Mouse (Mus musculus) cerebellum, postnatal 10 days (tissue): ENCODE data around the gene Ttpal.
"Not testable (repeated sequence)": the region's sequence is repeated elsewhere in the genome, so short reads cannot be mapped to it uniquely, and the experiment has no call there.

Experiments used
- DNase-seq, 2 experiments: peaks; one replicate each; pipeline ENCODE4 v3.0.0; 2021; ENCODE audit warnings: mixed read lengths in 2 of 2

The Ttpal gene

DNA sequence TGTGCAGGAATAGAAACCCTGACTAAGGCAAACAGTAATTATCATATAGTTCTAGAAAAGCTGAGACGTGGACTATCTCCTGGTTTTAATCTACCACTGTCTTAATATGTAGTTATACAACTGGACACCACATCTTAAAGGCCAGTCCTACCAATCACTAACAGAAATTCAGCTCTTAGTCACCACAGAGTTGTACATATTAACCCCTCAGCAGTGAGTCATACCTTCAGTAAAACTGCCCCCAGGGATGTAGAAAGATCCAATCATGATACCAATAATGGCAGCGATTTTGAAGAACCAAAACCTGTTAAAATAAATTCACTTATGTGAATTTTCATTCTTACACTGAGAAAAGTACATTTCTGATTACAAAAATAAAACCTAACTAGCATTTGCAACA is 32.1 kb downstream of the Ttpal start:
- DNase-seq, result no peak

DNA sequence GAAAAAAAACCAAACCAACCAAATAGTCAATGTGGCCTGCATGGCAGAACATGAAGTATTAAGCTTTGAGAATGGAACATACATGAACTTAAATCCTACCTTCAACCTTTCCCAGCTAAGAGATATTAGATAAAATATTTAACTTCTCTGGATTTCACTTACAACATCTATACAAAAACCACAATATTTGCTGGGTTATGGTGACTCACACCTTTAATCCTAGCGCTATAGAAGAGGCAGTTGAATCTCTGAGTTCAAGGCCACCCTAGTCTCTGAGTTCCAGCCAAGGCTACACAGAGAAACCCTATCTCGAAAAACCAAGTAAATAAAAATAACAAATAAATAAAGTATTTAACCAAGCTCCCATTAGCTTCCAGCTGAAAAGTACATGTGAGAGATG is 33.9 kb downstream of the Ttpal start:
- DNase-seq, result no peak

DNA sequence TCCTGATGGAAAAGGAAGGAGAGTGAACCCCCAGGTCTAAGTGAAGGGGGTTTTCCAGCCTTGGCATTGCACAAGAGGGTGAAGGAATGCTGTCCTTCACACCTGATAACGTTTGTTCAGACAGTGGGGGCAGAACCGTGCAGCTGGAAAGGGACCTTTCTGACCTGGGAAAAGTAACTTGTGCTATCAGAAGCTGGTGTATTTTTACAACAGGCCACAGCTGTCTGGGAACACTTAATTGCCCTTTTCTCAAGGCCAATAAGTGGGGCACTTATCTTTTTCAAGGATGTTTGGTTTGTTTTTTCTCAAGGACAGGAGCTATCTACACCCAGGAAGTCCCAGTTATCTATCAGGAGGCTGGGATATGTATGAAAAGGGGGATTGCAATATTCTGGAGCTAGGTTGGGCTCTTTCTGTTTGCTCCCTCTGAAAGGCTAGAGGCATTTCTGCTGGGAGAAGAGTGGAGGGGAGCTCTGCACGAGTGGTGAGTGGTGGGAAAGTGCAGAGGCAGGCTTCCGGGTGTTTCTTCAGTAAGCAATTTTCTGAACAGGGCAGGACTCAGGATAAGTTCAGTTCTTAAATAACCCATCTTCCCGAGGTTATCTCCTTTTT is 35.6 kb downstream of the Ttpal start:
- no peak for DNase-seq

DNA sequence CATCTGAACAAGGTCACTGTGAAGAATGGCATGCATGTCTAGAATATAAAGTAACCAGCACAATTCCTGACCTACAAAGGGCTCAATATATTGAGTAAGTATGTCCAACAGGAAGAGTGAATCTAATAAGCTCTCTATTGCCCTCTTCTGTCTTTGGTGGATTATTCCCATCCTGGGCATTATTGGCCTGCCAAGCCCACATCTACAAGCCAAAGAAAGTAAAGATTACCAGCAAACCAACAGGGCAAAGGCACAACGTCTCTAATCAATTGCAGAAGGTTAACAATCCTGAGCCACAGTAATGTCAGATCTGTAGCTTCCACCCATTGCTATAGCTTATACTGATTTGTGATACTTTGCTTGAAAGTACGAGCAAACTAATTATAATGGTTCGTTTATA is 38.4 kb downstream of the Ttpal start:
- DNase-seq, result no peak

DNA sequence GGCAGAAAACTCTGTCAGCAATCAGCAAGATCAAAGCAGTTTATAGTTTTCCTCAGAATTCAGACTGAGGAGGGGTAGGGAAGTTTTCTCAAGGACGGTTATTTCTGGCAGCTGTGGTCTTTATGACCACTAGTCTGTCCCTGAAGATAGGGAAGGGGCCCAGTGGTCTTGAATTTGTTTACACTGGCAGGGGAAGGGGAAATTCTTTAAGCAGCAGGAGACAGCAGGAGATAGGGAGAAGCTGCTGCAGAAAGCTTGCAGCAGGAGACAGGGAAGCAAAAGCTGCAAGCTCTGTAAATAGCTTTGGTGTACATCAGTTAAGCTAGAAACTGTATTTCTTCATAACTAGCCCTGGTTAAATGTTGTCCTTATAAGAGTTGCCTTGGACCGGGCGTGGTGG is 39.6 kb downstream of the Ttpal start:
- no peak for DNase-seq

DNA sequence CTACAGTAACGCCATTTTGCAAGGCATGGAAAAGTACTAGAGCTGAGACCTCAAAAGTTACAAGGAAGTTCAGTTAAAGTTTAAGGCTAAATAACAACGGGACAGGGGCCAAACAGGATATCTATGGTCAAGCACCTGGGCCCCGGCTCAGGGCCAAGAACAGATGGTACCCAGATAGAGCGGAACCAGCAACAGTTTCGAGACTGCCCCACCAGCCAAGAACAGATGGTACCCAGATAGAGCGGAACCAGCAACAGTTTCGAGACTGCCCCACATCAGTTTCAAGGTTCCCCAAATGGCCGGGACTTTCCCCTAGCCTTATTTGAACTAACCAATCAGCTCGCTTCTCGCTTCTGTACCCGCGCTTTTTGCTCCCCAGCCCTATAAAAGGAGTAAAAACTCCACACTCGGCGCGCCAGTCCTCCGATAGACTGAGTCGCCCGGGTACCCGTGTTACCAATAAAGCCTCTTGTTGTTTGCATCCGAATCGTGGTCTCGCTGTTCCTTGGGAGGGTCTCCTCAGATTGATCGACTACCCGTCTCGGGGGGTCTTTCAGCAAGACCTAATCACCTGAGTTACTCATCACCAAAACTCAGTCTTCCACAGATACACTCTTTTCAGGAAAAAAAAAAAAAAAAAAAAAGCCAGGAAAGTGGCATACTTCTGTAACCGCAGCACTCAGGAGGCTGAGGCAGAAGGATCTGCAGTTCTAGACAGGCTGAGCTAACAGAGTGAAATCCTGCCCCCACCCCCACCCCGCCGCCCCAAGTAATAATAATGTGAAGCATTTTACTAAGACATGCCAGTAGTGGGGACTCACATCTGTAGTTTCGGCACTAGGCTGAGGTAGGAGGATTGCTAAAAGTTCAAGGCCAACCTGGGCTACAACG is 40.8 kb downstream of the Ttpal start:
- peak; percentile 41 to 61 for DNase-seq

DNA sequence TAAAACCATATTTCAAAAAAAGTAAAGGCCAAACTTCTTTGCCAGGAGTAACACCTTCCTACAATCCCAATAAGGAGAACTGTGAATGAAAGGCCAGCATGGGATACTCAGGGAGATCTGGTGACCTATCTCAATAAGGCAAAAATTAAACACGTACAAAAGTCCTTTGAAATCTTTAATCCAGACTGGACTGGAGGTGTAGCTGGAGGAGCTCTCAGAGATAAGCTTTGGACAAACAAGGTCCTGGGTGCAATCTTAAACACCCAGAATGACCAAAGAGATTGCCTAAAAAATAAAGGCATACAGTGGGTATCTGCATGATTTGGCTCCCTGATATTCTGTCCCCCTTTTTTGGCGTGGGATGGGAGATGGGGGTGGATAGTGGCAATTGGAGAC is 41.5 kb downstream of the Ttpal start:
- DNase-seq, result no peak

DNA sequence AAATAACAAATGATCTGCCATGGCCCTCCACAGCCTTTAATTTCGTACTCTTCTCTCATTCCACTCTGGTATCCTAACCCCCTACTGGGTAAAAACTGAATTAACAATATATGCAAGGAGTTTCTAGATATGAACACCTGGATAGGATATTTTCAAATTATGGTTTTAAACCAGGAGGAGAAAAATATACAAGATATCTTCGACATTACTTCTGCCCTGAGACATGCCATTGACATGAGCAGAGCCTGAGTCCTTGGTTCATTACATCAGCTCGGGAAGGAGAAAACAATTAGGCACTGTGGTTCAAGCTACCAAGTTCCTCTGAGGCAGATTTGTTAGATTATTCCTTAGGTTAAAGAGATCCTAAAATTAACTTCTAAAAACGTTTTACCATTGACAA is 41.9 kb downstream of the Ttpal start:
- DNase-seq, result no peak

DNA sequence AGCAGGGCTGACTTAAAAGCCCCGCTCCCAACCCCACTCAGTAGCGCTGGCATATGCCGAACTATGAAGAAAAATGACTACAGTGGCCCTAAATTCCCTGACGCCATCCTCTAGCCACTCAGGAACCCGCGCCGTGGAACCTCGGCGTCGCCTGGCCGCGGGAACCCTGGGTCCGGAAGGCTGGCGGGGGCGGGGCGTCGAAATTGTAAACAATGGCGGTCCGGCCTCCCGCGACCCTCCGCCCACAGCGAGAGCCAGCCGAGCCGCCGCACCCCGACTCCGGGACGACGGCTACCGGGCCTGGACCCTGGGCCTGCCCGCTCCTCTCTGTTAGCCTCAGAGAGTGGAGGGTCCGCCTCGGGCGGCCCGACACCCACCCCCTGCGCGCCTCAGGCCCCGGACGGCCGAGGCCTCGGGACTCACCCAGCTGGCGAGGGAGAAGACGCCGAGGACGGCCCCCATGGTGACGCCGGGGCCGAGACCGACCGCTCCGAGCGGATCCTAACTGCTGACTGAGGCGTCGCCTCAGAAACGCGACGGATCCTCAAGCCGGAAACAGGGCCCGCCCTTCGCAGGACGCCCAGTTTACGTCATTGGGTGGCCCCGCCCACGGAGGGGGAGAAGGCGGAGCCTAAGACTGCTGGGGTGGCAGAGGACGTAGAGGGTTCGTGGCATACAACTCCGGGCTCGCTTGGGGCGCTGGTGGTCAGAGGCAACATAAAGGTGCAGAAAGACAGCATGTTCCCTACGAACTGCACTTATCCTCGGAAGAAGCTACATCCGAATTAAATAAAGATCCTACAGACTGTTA is 42.7 kb downstream of the Ttpal start, which contains the start of gene Serinc3:
Gene Serinc3 (minus strand): TSS at position 557 of the 811 bp plus-strand sequence.
- DNase-seq, result peak; percentile 100

DNA sequence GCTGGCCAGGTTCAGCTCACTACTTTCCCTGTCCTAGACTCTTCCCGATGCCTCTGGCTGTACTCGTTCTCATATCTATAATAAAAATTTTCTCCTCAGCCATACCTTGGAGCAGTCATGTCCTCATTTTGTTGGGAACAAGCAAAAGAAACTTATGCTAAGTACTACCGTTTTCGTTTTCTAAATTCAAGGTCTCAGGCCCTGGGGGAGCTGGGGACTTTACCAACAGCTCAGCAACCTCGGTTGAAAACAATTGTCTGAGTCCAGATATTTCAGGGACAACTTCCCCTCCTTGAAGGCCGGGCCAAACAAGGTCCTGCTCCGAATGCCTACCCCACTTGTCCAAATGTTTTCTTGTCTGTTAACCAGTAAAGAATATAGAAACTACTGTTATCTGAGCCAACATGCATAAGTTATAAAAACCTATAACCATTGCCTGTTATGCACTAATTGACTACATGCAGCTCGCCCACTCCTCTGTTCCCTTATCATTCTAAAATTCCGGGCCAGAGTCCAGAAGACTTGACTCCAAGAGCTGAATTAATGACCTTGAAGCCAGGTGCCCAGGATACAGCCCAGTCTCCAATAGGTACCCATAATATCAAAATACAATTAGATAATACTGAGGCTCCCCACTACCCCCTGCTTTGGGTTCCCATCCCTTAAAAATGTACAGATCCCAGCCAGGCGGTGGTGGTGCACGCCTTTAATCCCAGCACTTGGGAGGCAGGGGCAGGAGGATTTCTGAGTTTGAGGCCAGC is 43.8 kb downstream of the Ttpal start:
- DNase-seq, result peak in 1 of 2 experiments; percentile 6

DNA sequence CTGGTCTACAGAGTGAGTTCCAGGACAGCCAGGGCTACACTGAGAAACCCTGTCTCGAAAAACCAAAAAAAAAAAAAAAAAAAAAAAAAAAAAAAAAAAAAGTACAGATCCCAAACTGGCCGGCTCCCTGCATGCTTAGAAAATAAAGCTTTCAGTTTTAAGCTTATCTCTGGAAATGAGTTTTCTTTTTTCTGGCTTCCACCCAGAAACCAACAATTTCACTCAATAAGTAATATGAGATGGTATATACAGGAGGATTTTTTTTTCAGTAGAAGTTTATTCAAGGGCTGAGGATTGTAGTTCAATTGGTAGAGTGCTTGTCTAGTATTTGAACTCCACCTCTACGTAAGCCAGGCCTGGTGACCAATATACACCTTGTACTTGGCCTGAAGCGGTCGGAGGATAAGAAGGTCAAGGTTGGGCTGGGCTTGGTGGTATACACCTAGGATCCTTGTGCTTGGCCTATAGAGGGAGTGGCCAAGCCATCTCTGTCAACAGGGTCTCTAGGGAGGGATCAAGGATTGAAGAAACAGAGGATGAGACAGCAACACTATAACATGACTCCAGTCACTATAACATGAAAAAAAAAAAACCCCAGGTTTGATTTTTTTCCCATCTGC is 44.5 kb downstream of the Ttpal start:
- DNase-seq, result no peak

DNA sequence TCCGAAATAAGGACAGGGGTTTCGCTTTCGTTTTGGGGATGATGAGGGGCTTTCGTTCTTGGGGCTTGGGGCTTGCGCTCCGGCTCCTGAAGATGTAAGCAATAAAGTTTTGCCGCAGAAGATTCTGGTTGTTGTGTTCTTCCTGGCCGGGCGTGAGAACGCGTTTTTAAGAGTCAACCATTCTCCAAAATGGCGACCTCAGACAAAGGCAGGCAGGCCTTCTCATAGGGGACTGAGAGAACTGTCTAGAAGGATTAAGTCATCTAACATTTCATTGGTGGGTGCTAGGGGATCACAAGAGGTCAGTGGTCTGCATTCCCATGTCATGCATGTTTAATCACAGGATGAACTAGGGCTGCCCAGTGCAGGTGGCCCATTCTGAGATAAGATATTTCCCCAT is 53.6 kb downstream of the Ttpal start:
- not testable (repeated sequence) for DNase-seq

DNA sequence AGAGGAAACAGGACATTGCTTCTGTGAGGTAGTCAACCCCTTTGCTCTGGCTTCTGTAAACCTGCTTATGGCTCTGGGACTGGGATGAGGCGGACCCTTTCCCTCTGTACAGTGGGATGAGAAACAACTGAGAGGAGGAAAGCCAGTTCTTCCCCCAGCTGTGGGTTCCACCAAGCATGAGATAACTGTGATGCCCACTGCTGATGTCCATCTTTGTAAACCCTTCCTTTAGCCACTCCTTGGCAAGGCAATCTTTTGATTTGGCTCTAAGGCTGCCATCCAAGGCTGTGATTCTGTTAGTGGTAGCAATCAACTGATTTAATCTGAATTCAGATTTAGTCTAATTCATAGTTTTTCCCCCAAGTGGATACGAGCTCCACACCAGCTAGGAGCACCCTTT is 55.4 kb downstream of the Ttpal start:
- DNase-seq, result no peak

DNA sequence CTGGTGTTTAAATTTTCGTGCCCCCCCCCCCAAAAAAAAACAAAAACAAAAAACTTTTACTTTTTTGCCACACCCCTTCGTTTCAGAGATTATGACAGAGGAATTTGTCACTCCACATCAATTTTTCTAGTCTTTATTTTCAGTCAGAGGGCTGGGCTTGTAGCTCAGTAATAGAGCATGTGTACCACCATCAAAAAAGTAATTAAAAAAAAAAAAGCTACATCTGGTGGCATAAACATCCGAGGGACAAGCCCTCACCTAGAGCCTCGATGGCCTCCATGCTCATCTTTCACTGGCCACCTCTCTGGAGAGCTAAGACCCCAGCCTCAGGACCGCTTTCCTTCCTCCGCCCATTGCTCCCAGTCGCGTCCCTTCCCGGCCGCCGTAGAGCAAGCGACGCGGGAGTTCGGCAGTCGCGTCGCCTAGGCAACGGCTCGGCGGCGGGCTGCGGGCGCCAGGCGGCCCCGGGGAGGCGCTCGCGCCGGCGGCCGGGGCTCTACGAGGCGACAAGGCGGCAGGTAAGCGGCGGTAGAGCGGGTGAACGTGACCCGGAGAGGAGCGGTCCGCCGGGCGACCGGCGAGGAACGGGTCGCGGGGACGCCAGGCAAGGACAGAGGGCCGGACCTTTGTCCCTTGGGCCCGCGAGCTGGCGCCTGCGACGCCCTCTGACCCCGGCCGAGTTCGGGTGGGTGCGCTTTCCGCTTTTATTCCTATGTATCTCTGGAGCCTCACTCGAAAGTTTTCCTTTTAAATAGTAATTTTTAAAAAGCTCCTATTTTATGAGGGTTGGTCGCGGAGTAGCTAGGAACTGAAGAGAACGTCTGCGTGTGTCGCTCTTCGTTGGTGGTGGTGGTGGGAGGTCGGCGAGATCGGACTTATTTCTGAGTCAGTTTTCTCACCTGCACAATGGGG is 56.1 kb downstream of the Ttpal start, which contains the start of gene Pkig:
Gene Pkig (plus strand): TSS at position 412 of the 912 bp plus-strand sequence.
- DNase-seq, result peak; percentile 93 to 95

DNA sequence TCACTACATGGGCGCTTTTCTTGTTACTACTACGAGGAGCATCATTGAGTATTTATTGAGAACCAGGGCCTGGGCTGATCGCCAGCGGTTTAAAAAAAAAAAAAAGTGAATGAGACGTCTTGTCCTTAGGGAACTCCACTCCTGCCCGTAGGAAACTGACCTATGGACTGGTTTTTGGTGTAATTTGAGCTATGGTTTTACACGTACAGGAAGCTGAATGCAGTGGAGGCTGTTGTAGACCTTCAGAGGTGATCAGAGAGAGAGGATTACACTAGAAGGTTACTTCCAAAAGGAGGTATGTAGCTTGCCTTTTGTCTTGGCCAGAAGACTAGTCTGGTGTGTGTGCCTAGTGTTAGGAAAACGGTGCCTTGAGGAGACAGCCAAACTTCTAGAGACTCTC is 56.8 kb downstream of the Ttpal start:
- DNase-seq, result peak; percentile 43 to 52

DNA sequence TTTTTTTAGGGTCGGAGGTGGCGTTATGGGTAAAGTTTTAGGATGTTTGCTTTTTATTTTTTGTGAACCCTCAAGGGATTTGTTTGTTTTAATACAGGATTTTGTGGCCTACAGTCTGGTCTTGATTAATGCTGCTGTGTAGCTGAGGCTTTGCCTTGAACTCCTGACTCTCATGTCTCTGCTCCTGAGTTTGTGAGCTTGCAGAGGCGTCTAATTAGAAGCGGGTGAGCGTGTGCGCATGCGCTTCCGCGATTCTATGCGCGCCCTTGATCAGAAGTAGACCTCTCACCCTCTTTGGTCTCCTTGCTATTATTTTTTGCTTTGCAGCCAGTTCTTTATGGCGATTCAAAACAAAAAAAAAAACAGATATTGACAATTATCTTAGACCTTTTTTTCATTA is 57.3 kb downstream of the Ttpal start:
- no peak for DNase-seq

DNA sequence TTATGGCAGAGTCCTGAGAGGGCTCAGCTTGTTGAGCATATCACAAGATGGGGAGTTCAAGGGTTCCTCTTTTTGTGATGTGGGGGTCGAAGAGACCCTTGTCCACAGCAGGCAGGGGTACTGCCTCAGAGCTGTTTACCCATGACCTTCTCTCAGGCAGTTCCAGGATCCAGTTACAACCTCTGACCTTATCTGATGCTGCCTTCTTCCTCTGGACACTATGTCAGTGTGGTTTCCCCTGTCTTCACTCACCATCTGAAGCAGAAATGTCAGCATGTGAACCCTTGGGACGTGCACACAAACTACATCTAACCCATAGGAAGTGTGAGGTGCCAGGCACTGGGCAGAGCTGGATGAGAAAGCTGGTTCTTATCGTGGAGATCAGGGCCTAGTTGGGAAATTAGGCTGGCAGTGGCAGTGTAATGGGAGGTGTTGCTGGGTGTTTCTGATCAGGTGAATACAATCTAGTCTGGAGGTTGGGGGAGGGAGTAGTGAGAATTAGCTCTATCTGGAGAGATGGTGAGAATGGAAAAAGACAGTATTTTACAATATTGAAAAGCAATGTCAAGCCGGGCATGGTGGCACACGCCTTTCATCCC is 58.1 kb downstream of the Ttpal start:
- DNase-seq, result no peak

DNA sequence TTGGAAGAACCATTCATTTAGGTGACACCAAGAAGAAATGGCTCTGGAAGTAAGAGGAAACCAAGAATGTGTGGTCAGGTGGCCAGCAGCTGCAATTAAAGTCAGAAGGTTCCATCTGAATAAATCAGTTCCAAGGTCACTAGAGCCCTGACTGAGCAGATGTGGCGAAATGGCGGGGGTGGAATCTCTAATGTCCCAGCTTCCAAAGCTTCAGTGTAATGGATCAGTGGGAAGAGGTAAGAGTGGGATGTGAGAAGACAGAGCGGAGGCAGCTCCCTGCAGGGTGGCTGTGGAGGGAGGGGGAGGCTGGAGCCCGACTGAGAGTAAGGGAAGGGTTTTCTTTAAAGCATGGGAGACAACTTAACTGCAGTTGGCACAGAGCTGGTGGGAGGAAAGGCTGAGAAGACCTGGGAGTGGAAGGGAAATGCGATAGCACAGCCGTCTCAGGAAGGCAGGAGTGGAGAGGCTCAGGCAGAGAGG is 59.3 kb downstream of the Ttpal start:
- no peak for DNase-seq

DNA sequence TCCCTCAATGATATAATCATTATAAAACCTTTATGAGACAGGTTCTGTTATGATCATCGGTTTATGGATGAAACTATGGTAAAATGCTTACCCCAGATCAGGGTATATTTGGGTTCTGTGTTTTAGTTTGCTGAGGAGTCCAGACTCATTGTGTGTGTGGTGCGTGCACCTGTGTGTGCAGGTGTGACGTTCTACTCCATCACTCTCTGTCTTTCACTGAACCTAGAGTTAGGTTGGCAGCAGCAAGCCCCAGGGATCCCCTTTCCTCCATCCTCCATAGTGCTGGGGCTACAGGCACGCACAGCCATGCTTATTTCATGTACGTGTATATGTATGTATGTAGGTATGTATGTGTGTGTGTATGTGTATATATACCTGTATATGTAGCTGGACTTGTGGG is 60.0 kb downstream of the Ttpal start:
- no peak for DNase-seq

DNA sequence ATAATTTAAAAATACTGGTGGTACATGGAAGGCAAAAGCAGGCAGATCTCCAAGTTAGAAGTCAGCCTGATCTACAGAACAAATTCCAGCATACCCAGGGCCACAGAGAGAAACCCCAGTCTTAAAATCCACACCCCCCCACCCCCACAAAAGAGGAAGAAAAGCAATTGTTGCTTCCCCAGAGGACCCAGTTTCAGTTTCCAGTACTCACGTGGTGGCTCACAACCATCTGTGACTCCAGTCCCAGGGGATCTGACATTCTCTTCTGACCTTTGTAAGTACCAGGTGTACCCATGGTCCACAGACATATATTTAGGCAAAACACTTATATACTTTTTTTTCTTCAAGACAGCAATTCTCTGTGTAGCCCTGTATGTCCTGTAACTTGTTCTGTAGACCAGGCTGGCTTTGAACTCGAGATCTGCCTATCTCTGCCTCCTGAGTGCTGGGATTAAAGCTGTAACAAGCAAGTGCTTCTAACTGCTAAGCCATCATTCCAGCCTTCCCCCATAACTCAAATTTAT is 60.6 kb downstream of the Ttpal start:
- no peak for DNase-seq
